Mouse (Mus musculus): ENCODE data around the gene Tnpo2. TPM values are rescaled to one million over a fixed set of nuclear protein-coding genes. Genes with fewer than 3 reads are reported as not detected.

Gene Tnpo2
- polyA plus RNA-seq, 1 experiment from 2014 or later = 72.8 TPM

- Histone ChIP-seq H3K27ac (ENCODE audit: low read length) (no peak overlapping the region), H3K27me3 (replicated peaks; ENCODE audit: control insufficient read depth, insufficient read depth, low read length) (no peaks in the 10 kb centered on the region), H3K4me2 (ENCODE audit: low read length) (no peak overlapping the region), H3K9ac (replicated peaks; ENCODE audit: low read depth, low read length) (no peak overlapping the region), H3K4me1 (replicated peaks; ENCODE audit: control insufficient read depth, insufficient read depth, low read length) (peaks cover 35% of the 10 kb centered on the region), H3K9me3 (ENCODE audit: control insufficient read depth, low read length) (no peaks in the 10 kb centered on the region), H3K4me3 (replicated peaks; ENCODE audit: low read length) (peak overlapping the region; percentile 81; the same call in 1 of the 2 replicates), H3K36me3 (ENCODE audit: control insufficient read depth, insufficient read depth) (peaks cover 7% of the 10 kb centered on the region)
- WGBS = 97% methylated on average over 3 of the region's 3 CpGs
- no peak for ATAC-seq
Measured at GRCm38 (mm10) chr8:85023846-85024245, 12.9 kb upstream of the Tnpo2 start.

GRCm38 (mm10) chr8:85025098-85025932 lies 11.4 kb upstream of the Tnpo2 start, which contains the start of gene Asna1:
Asna1 (minus strand) TSS chr8:85025281.
- Histone ChIP-seq H3K9ac (replicated peaks; ENCODE audit: low read depth, low read length) (peak within 1 kb of the TSS; percentile 75), H3K36me3 (ENCODE audit: control insufficient read depth, insufficient read depth) (peaks cover 5% of the 10 kb centered on the region), H3K27ac (ENCODE audit: low read length) (peak within 1 kb of the TSS; percentile 73), H3K9me3 (ENCODE audit: control insufficient read depth, low read length) (no peaks in the 10 kb centered on the region), H3K4me3 (replicated peaks; ENCODE audit: low read length) (peak within 1 kb of the TSS; percentile 81), H3K4me1 (replicated peaks; ENCODE audit: control insufficient read depth, insufficient read depth, low read length) (peaks cover 39% of the 10 kb centered on the region), H3K27me3 (replicated peaks; ENCODE audit: control insufficient read depth, insufficient read depth, low read length) (no peaks in the 10 kb centered on the region), H3K4me2 (ENCODE audit: low read length) (peak within 1 kb of the TSS; percentile 90)
- 6% methylated on average over 30 of the region's 30 CpGs for WGBS
- peak; percentile 90 for ATAC-seq

- Histone ChIP-seq H3K27me3 (replicated peaks; ENCODE audit: control insufficient read depth, insufficient read depth, low read length) (no peaks in the 10 kb centered on the region), H3K9ac (replicated peaks; ENCODE audit: low read depth, low read length) (peak within 1 kb of the TSS; percentile 99), H3K9me3 (ENCODE audit: control insufficient read depth, low read length) (no peaks in the 10 kb centered on the region), H3K4me3 (replicated peaks; ENCODE audit: low read length) (peak within 1 kb of the TSS; percentile 95), H3K27ac (ENCODE audit: low read length) (peak within 1 kb of the TSS; percentile 86), H3K36me3 (ENCODE audit: control insufficient read depth, insufficient read depth) (peaks cover 14% of the 10 kb centered on the region), H3K4me2 (ENCODE audit: low read length) (peak within 1 kb of the TSS; percentile 90), H3K4me1 (replicated peaks; ENCODE audit: control insufficient read depth, insufficient read depth, low read length) (peaks cover 39% of the 10 kb centered on the region)
- peak; percentile 78 for ATAC-seq
- under 1% methylated on average over 70 of the region's 75 CpGs for whole genome bisulfite sequencing
Measured at GRCm38 (mm10) chr8:85026670-85027515, 9.8 kb upstream of the Tnpo2 start, which contains the start of gene Trir. Trir (plus strand) TSS chr8:85026823.

- Histone ChIP-seq H3K27me3 (replicated peaks; ENCODE audit: control insufficient read depth, insufficient read depth, low read length) (no peaks in the 10 kb centered on the region), H3K36me3 (ENCODE audit: control insufficient read depth, insufficient read depth) (peaks cover 16% of the 10 kb centered on the region), H3K27ac (ENCODE audit: low read length) (peak overlapping the region; percentile 86), H3K4me3 (replicated peaks; ENCODE audit: low read length) (peak overlapping the region; percentile 95), H3K9me3 (ENCODE audit: control insufficient read depth, low read length) (no peaks in the 10 kb centered on the region), H3K9ac (replicated peaks; ENCODE audit: low read depth, low read length) (peak overlapping the region; percentile 99), H3K4me2 (ENCODE audit: low read length) (peak overlapping the region; percentile 66), H3K4me1 (replicated peaks; ENCODE audit: control insufficient read depth, insufficient read depth, low read length) (peaks cover 39% of the 10 kb centered on the region)
- ATAC-seq = no peak
- WGBS = 1% methylated on average over 13 of the region's 13 CpGs
Measured at GRCm38 (mm10) chr8:85027516-85027855, 9.2 kb upstream of the Tnpo2 start.

- no peaks in the 10 kb centered on the region for H3K9me3 ChIP-seq (ENCODE audit: control insufficient read depth, low read length)
- no peaks in the 10 kb centered on the region for H3K27me3 ChIP-seq (replicated peaks; ENCODE audit: control insufficient read depth, insufficient read depth, low read length)
- H3K4me2 ChIP-seq (ENCODE audit: low read length) = peak overlapping the region; percentile 66
- ATAC-seq = no peak
- H3K4me3 ChIP-seq (replicated peaks; ENCODE audit: low read length) = peak overlapping the region; percentile 95
- WGBS = 18% methylated on average over 2 of the region's 2 CpGs
- H3K36me3 ChIP-seq (ENCODE audit: control insufficient read depth, insufficient read depth) = peaks cover 17% of the 10 kb centered on the region
- peak overlapping the region; percentile 99 for H3K9ac ChIP-seq (replicated peaks; ENCODE audit: low read depth, low read length)
- H3K27ac ChIP-seq (ENCODE audit: low read length) = 0 out of 2 replicates have a peak overlapping the region, but pooled peaks have one; percentile 2
- H3K4me1 ChIP-seq (replicated peaks; ENCODE audit: control insufficient read depth, insufficient read depth, low read length) = peaks cover 39% of the 10 kb centered on the region
Measured at GRCm38 (mm10) chr8:85027922-85028321, 8.8 kb upstream of the Tnpo2 start.

GRCm38 (mm10) chr8:85029271-85029670 lies 7.4 kb upstream of the Tnpo2 start:
- WGBS = 85% methylated on average over 14 of the region's 14 CpGs
- Histone ChIP-seq H3K4me2 (ENCODE audit: low read length) (no peak overlapping the region), H3K27me3 (replicated peaks; ENCODE audit: control insufficient read depth, insufficient read depth, low read length) (no peaks in the 10 kb centered on the region), H3K9ac (replicated peaks; ENCODE audit: low read depth, low read length) (no peak overlapping the region), H3K9me3 (ENCODE audit: control insufficient read depth, low read length) (no peaks in the 10 kb centered on the region), H3K27ac (ENCODE audit: low read length) (no peak overlapping the region), H3K4me1 (replicated peaks; ENCODE audit: control insufficient read depth, insufficient read depth, low read length) (peaks cover 33% of the 10 kb centered on the region), H3K36me3 (ENCODE audit: control insufficient read depth, insufficient read depth) (peaks cover 17% of the 10 kb centered on the region), H3K4me3 (replicated peaks; ENCODE audit: low read length) (no peak overlapping the region)
- ATAC-seq = no peak

GRCm38 (mm10) chr8:85032622-85033311 lies 3.9 kb upstream of the Tnpo2 start:
- no peak overlapping the region for H3K4me3 ChIP-seq (replicated peaks; ENCODE audit: low read length)
- H3K4me1 ChIP-seq (replicated peaks; ENCODE audit: control insufficient read depth, insufficient read depth, low read length) = peaks cover 29% of the 10 kb centered on the region
- no peak overlapping the region for H3K9ac ChIP-seq (replicated peaks; ENCODE audit: low read depth, low read length)
- no peak overlapping the region for H3K27ac ChIP-seq (ENCODE audit: low read length)
- 88% methylated on average over 4 of the region's 4 CpGs for WGBS
- ATAC-seq = no peak
- no peaks in the 10 kb centered on the region for H3K27me3 ChIP-seq (replicated peaks; ENCODE audit: control insufficient read depth, insufficient read depth, low read length)
- no peak overlapping the region for H3K4me2 ChIP-seq (ENCODE audit: low read length)
- H3K36me3 ChIP-seq (ENCODE audit: control insufficient read depth, insufficient read depth) = peaks cover 17% of the 10 kb centered on the region
- H3K9me3 ChIP-seq (ENCODE audit: control insufficient read depth, low read length) = no peaks in the 10 kb centered on the region

- Histone ChIP-seq H3K9ac (replicated peaks; ENCODE audit: low read depth, low read length) (no peak overlapping the region), H3K4me1 (replicated peaks; ENCODE audit: control insufficient read depth, insufficient read depth, low read length) (peaks cover 28% of the 10 kb centered on the region), H3K36me3 (ENCODE audit: control insufficient read depth, insufficient read depth) (peaks cover 17% of the 10 kb centered on the region), H3K9me3 (ENCODE audit: control insufficient read depth, low read length) (no peaks in the 10 kb centered on the region), H3K27ac (ENCODE audit: low read length) (no peak overlapping the region), H3K4me2 (ENCODE audit: low read length) (no peak overlapping the region), H3K4me3 (replicated peaks; ENCODE audit: low read length) (no peak overlapping the region), H3K27me3 (replicated peaks; ENCODE audit: control insufficient read depth, insufficient read depth, low read length) (no peaks in the 10 kb centered on the region)
- WGBS = 77% methylated on average over 1 of the region's 1 CpGs
- ATAC-seq = no peak
Measured at GRCm38 (mm10) chr8:85033867-85034266, 2.8 kb upstream of the Tnpo2 start.

GRCm38 (mm10) chr8:85034764-85035163 lies 2.0 kb upstream of the Tnpo2 start:
- Histone ChIP-seq H3K27ac (ENCODE audit: low read length) (no peak overlapping the region), H3K4me2 (ENCODE audit: low read length) (peak overlapping the region; percentile 85)

More at GRCm38 (mm10) chr8:85034764-85035163, 2.0 kb upstream of the Tnpo2 start:
- 6% methylated on average over 13 of the region's 13 CpGs for WGBS
- no peak for ATAC-seq
- peak overlapping the region; percentile 80 for H3K4me3 ChIP-seq (replicated peaks; ENCODE audit: low read length)
- no peaks in the 10 kb centered on the region for H3K27me3 ChIP-seq (replicated peaks; ENCODE audit: control insufficient read depth, insufficient read depth, low read length)
- peaks cover 17% of the 10 kb centered on the region for H3K36me3 ChIP-seq (ENCODE audit: control insufficient read depth, insufficient read depth)
- no peaks in the 10 kb centered on the region for H3K9me3 ChIP-seq (ENCODE audit: control insufficient read depth, low read length)
- H3K4me1 ChIP-seq (replicated peaks; ENCODE audit: control insufficient read depth, insufficient read depth, low read length) = peaks cover 26% of the 10 kb centered on the region
- H3K9ac ChIP-seq (replicated peaks; ENCODE audit: low read depth, low read length) = no peak overlapping the region

Measured in forebrain, embryonic 16.5 days (tissue).